Mouse (Mus musculus): ENCODE measurements around the gene Spag6l.
"Not testable (repeated sequence)": the region's sequence is repeated elsewhere in the genome, so short reads cannot be mapped to it uniquely, and the experiment has no call there.

The Spag6l gene

DNA sequence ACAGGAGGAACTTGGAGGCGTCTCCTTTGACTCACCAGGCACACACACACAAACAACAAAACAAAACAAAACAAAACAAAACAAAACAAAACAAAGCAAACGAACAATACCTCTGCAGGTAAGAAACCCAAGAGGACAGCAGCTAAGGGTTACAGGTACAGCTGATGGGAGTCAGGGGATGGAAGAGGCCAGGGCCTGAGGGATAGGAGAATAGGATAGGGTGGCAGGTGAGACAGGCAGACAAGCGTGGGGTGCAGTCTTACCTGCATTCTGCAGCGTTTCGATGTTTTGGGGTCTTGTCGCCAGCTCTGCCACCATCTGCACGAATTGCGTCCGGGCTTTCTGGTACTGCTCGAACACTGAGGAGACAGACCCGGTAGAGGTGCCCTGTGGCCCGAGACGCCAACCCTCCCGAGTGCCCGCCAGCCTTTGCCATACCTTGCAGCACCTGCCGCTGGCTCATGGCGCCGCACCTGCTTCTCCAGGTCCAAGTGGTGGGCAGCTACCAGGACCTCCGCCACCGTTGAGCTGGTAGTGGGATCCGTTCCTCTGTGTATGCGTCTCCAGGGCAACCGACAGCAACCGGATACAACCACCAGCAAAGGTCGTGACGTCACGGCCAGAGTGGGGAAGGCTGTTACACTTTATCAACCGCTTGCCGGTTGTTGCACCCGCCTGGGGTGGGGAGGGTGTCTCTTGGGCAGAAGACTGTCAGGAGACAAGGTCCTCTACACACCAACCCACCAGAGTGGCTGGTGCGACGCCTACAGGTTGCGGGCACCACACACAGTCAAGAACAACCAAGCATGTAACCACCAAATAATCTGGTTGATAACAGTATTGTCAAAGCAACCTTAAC, at the start of gene Spag6l:
TSS of gene Spag6l (minus strand) at position 700 of the 859 bp plus-strand sequence.
- DNase-seq (ENCODE audit: low spot score in 2 of 2): no peak

DNA sequence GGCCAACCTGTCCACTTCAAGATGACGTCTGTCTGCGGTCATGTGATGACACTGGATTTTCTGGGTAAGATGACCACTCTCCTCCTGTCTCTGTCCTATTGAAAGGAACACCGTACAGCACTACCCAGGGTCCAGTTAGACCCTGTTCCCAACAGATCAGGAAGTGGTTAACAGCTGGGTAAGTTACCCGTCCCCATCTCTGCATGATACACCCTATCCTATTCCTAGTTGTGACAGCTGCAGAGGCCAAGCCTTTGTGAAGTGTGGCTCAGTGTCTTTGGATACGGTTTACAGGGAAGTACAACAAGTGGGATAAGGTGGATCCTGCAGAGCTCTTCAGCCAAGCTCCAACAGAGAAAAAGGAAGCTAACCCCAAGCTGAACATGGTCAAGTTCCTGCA, 49.8 kb upstream of the Spag6l start:
- no peak for DNase-seq (ENCODE audit: low spot score in 2 of 2)

- peak; percentile 86 to 88 for DNase-seq (ENCODE audit: low spot score in 2 of 2)
Measured at GRCm38 (mm10) chr16:16870617-16871331, 41.5 kb upstream of the Spag6l start, which contains the start of the genes Top3b and Vpreb1. Top3b (plus strand) TSS chr16:16870736. Vpreb1 (minus strand) TSS chr16:16870843.

GRCm38 (mm10) chr16:16870241-16870616, 41.0 kb upstream of the Spag6l start:
- DNase-seq (ENCODE audit: low spot score in 2 of 2): no peak

- no peak for DNase-seq (ENCODE audit: low spot score in 2 of 2)
Measured at GRCm38 (mm10) chr16:16865696-16866561, 36.7 kb upstream of the Spag6l start.

GRCm38 (mm10) chr16:16865217-16865616, 36.0 kb upstream of the Spag6l start:
- DNase-seq (ENCODE audit: low spot score in 2 of 2): peak in 1 of 2 experiments; percentile 58

DNA sequence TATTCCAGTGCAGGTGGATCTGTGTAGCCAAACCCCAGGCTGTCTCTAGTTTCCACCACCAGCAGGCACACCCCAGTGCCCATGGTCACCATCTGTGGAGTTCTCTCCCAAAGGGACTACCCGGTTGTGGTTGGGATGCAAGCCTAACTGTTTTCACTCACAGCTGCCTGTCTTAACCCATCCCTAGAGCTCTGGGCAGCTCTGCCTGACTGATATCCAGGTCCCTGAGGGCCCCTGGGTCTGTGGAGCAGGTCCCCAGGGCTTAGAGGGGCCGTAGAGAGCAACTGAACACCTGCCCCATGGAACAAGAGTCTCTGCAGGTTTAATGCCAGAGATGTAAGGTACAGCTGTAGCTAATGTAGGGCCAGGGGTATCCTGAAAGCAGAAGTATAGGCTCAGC, 34.7 kb upstream of the Spag6l start, which contains the start of gene Igll1:
TSS of gene Igll1 (minus strand) at position 8 of the 400 bp plus-strand sequence.
- peak; percentile 12 to 35 for DNase-seq (ENCODE audit: low spot score in 2 of 2)

DNA sequence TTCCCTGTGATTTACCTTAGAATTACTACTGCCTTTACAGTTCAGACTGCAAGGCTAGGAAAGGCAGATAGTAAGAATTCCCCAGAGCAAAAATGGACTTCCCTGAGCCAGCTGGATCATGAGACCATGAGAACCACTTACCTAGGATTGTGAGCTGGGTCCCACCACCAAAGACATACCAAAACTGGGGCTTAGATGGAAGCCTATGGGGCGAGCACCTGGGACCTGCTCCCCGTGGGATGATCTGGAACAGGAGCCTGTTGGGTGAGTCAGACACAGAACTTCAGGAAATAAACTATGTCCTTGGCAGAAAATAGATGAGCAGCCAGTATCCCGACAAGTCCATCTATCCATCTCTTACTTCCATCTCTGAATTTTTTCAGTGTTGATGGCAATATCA, 33.0 kb upstream of the Spag6l start:
- peak; percentile 4 to 25 for DNase-seq (ENCODE audit: low spot score in 2 of 2)

DNA sequence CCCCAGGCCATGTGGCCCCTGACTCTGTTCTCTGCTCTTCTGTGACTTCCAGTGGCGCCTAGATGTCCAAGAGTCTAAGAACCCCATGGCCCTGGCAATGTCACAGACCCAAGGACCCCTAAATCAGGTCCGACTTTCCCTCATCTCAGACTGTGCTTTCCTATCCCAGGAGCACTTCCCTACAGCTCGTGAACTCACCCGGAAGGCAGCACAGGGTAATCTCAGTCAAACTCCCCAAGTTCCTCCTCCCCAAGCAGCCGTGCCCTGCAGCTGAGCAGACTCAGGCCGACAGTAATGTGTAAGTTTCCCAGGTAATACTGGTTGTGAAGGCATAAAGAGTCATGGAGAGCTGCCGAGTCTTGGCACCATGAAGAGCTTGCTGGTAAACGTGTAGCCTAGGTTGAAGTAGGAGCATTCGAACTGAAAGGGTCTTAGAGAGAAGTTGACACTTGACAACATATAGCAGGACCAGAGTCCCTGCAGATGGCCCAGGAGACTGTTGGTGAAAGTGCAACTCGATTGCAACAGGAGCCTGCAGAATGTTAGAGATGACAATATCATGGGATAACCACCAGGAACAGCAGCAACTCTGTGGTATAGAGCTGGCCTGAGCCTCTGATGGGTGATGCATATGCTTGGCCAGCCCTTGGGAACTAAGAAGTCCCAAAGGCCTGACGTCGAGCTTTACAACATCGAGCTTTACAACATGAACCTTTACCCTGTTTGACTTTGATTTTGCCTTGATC, 27.6 kb upstream of the Spag6l start:
- DNase-seq (ENCODE audit: low spot score in 2 of 2): no peak

GRCm38 (mm10) chr16:16856054-16856453, 26.8 kb upstream of the Spag6l start:
- DNase-seq (ENCODE audit: low spot score in 2 of 2): not testable (repeated sequence)

- no peak for DNase-seq (ENCODE audit: low spot score in 2 of 2)
Measured at GRCm38 (mm10) chr16:16855541-16855940, 26.3 kb upstream of the Spag6l start.

DNA sequence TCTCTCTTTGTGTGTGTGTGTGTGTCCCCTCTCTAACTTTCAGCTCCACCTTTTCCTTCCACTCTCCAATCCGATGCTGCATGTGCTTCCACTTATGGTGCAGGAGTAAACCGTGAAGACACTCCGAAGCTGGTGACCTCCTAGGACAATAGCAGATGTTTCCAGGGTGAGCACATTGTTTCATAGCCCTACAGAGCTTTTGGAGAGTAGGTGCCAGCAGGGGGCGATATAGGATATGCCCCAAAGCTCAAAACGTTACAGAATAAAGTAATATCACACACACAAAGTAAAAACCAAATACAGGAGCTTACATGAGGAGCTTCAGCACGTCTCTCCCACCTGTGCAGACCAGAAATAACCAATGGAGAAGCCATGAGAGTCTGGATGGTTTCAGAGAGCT, 25.6 kb upstream of the Spag6l start:
- no peak for DNase-seq (ENCODE audit: low spot score in 2 of 2)

GRCm38 (mm10) chr16:16852411-16852810, 23.2 kb upstream of the Spag6l start:
- DNase-seq (ENCODE audit: low spot score in 2 of 2): no peak

DNA sequence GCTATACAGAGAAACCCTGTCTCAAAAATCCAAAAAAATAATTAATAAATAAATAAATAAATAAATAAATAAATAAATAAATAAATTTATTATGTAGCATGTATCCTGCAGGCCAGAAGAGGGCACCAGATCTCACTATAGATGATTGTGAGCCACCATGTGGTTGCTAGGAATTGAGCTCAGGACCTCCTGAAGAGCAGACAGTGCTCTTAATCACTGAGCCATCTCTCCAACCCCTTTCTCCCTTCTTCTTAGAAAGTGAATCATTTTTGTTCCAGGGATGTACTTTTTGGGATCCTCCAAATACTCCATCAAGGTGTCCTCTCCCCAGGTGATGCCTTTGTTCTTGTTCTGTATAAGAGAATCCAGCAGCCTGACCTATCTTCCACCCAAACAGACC, 19.9 kb upstream of the Spag6l start:
- no peak for DNase-seq (ENCODE audit: low spot score in 2 of 2)

- DNase-seq (ENCODE audit: low spot score in 2 of 2): no peak
Measured at GRCm38 (mm10) chr16:16829671-16830070, 415 bp upstream of the Spag6l start.

DNA sequence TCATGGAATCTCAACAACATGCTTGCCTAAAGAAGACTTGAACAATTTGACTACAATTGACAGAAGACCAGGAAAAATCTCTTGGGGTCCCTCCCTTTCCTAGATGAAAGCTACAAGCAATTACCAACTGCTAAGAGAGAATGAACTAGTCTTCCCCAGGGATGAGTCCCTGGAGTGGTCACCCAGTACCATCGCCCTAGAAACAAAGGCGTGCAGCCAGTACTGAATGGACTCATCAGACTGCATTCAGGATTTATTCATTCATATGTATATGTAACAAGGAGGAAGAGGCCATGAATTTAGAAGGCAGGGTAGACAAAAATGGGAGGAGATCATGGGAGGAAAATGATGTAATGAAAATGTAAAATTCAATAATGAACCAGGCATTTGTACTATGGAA, 3.0 kb downstream of the Spag6l start:
- DNase-seq (ENCODE audit: low spot score in 2 of 2): no peak

GRCm38 (mm10) chr16:16825476-16825875, 3.8 kb downstream of the Spag6l start:
- DNase-seq (ENCODE audit: low spot score in 2 of 2): no peak

- no peak for DNase-seq (ENCODE audit: low spot score in 2 of 2)
Measured at GRCm38 (mm10) chr16:16806325-16806724, 22.9 kb downstream of the Spag6l start.

Data from urinary bladder, postnatal 4 days (tissue).